Mouse (Mus musculus) kidney, embryonic 14.5 days (tissue): ENCODE data around the gene Zfp865. TPM values are rescaled to one million over a fixed set of nuclear protein-coding genes. Genes with fewer than 3 reads are reported as not detected.

Experiments used
- ATAC-seq: fragments of 200-750 bp; cut with Nextera tagmentation; 2 replicates; pipeline ENCODE4 v1.8.0; 2017; ENCODE audit warnings: moderate number of reproducible peaks, mild to moderate bottlenecking, moderate TSS enrichment, moderate library complexity; ENCODE audit not compliant: low FRiP score, low TSS enrichment
- H3K27ac ChIP-seq: fragments of 300-500 bp; sonication (generic); 2 replicates; pipeline ENCODE4 v1.5.1; 2014; ENCODE audit warnings: low read depth, mild to moderate bottlenecking, low read length, moderate library complexity, mixed read lengths
- H3K27me3 ChIP-seq: fragments of 300-500 bp; sonication (generic); 2 replicates; pipeline ENCODE4 v1.6.1; 2014; ENCODE audit warnings: mild to moderate bottlenecking, low read length; ENCODE audit not compliant: control insufficient read depth, insufficient read depth
- H3K36me3 ChIP-seq: fragments of 300-500 bp; sonication (generic); 2 replicates; pipeline ENCODE4 v1.6.1; 2014; ENCODE audit warnings: low read length, mixed read lengths; ENCODE audit not compliant: control insufficient read depth, insufficient read depth
- H3K4me1 ChIP-seq: fragments of 300-500 bp; sonication (generic); 2 replicates; pipeline ENCODE4 v1.6.1; 2014; ENCODE audit warnings: low read length, mixed read lengths; ENCODE audit not compliant: control insufficient read depth, insufficient read depth
- H3K4me2 ChIP-seq: fragments of 300-500 bp; sonication (generic); replicated peaks from 2 replicates; pipeline ENCODE4 v1.6.1; 2014; ENCODE audit warnings: low read depth, mild to moderate bottlenecking, low read length
- H3K4me3 ChIP-seq: fragments of 300-500 bp; sonication (generic); 2 replicates; pipeline ENCODE4 v1.5.1; 2014; ENCODE audit warnings: mild to moderate bottlenecking, low read length
- H3K9ac ChIP-seq: fragments of 300-500 bp; sonication (generic); 2 replicates; pipeline ENCODE4 v1.6.1; 2014; ENCODE audit warnings: low read depth, mild to moderate bottlenecking, low read length, moderate library complexity
- H3K9me3 ChIP-seq: fragments of 300-500 bp; sonication (generic); 2 replicates; pipeline ENCODE4 v1.6.1; 2016; ENCODE audit warnings: low read length; ENCODE audit not compliant: control insufficient read depth
- WGBS: fragments of 180-500 bp; shearing (Covaris S2); extraction: QIAGEN DNeasy Blood & Tissue Kit; methylation state at CpG from one replicate; pipeline ENCODE4 v1.1.7; 2014; 5-methylcytosine and 5-hydroxymethylcytosine counted together
- polyA plus RNA-seq: library from polyadenylated mRNA; unstranded; fragments of >200 nt; fragmentation: Nextera tagmentation; extraction: Ambion mirVana; gene quantifications from 2 replicates; pipeline ENCODE4 v1.2.1, GENCODE M21; 2014

Gene Zfp865
- polyA plus RNA-seq, 1 experiment from 2014 or later: 9.9 TPM

GRCm38 (mm10) chr7:5052438-5052837 is 32.3 kb downstream of the Zfp865 start:
- peaks cover 24% of the 10 kb centered on the region for H3K4me1 ChIP-seq
- peaks cover 45% of the 10 kb centered on the region for H3K27me3 ChIP-seq
- H3K36me3 ChIP-seq: no peaks in the 10 kb centered on the region
- no peak for ATAC-seq
- WGBS: 3% methylated on average over 12 of the region's 12 CpGs
- peak overlapping the region; percentile 92 for H3K9ac ChIP-seq
- H3K4me2 ChIP-seq: peak overlapping the region; percentile 84
- peak overlapping the region; percentile 79 for H3K4me3 ChIP-seq
- no peaks in the 10 kb centered on the region for H3K9me3 ChIP-seq
- H3K27ac ChIP-seq: no peak overlapping the region

- no peaks in the 10 kb centered on the region for H3K36me3 ChIP-seq
- H3K9ac ChIP-seq: peak overlapping the region; percentile 92
- no peak overlapping the region for H3K27ac ChIP-seq
- WGBS: 4% methylated on average over 45 of the region's 45 CpGs
- H3K4me3 ChIP-seq: peak overlapping the region; percentile 79
- H3K9me3 ChIP-seq: no peaks in the 10 kb centered on the region
- H3K4me1 ChIP-seq: peaks cover 24% of the 10 kb centered on the region
- peak overlapping the region; percentile 84 for H3K4me2 ChIP-seq
- ATAC-seq: peak; percentile 8; the same call in 1 of the 2 replicates
- peaks cover 45% of the 10 kb centered on the region for H3K27me3 ChIP-seq
Measured at GRCm38 (mm10) chr7:5052931-5053343, 32.8 kb downstream of the Zfp865 start.

GRCm38 (mm10) chr7:5053456-5054179 is 33.4 kb downstream of the Zfp865 start:
- Histone ChIP-seq H3K4me2 (peak overlapping the region; percentile 84), H3K9me3 (no peaks in the 10 kb centered on the region), H3K36me3 (no peaks in the 10 kb centered on the region), H3K4me1 (peaks cover 24% of the 10 kb centered on the region), H3K4me3 (peak overlapping the region; percentile 79), H3K27ac (no peak overlapping the region), H3K9ac (peak overlapping the region; percentile 53; the same call in 1 of the 2 replicates), H3K27me3 (peaks cover 45% of the 10 kb centered on the region)
- no peak for ATAC-seq
- 8% methylated on average over 32 of the region's 32 CpGs for WGBS

- ATAC-seq: no peak
- peak overlapping the region; percentile 75 for H3K9ac ChIP-seq
- H3K4me1 ChIP-seq: peaks cover 32% of the 10 kb centered on the region
- peaks cover 45% of the 10 kb centered on the region for H3K27me3 ChIP-seq
- no peaks in the 10 kb centered on the region for H3K9me3 ChIP-seq
- WGBS: 1% methylated on average over 51 of the region's 55 CpGs
- peak overlapping the region; percentile 60 for H3K4me3 ChIP-seq
- peak overlapping the region; percentile 90 for H3K4me2 ChIP-seq
- peak overlapping the region; percentile 42; the same call in 1 of the 2 replicates for H3K27ac ChIP-seq
- no peaks in the 10 kb centered on the region for H3K36me3 ChIP-seq
Measured at GRCm38 (mm10) chr7:5056651-5057263, 36.6 kb downstream of the Zfp865 start.

- peak overlapping the region; percentile 90 for H3K4me2 ChIP-seq
- peaks cover 38% of the 10 kb centered on the region for H3K27me3 ChIP-seq
- H3K27ac ChIP-seq: no peak overlapping the region
- WGBS: 27% methylated on average over 8 of the region's 8 CpGs
- H3K9me3 ChIP-seq: no peaks in the 10 kb centered on the region
- no peak for ATAC-seq
- H3K4me1 ChIP-seq: peaks cover 28% of the 10 kb centered on the region
- H3K9ac ChIP-seq: peak overlapping the region; percentile 75
- peak overlapping the region; percentile 60 for H3K4me3 ChIP-seq
- no peaks in the 10 kb centered on the region for H3K36me3 ChIP-seq
Measured at GRCm38 (mm10) chr7:5057381-5057780, 37.2 kb downstream of the Zfp865 start.

- Histone ChIP-seq H3K9me3 (no peaks in the 10 kb centered on the region), H3K4me2 (peak overlapping the region; percentile 90), H3K27me3 (peaks cover 35% of the 10 kb centered on the region), H3K9ac (peak overlapping the region; percentile 75; the same call in 1 of the 2 replicates), H3K4me1 (peaks cover 24% of the 10 kb centered on the region), H3K4me3 (no peak overlapping the region; the same call in 1 of the 2 replicates), H3K27ac (no peak overlapping the region), H3K36me3 (no peaks in the 10 kb centered on the region)
- 33% methylated on average over 11 of the region's 11 CpGs for WGBS
- no peak for ATAC-seq
Measured at GRCm38 (mm10) chr7:5057804-5058203, 37.6 kb downstream of the Zfp865 start.

GRCm38 (mm10) chr7:5058631-5059030 is 38.5 kb downstream of the Zfp865 start:
- no peak for ATAC-seq
- Histone ChIP-seq H3K27me3 (peaks cover 28% of the 10 kb centered on the region), H3K9me3 (no peaks in the 10 kb centered on the region), H3K9ac (no peak overlapping the region), H3K36me3 (no peaks in the 10 kb centered on the region), H3K27ac (no peak overlapping the region), H3K4me2 (no peak overlapping the region), H3K4me3 (no peak overlapping the region), H3K4me1 (peaks cover 20% of the 10 kb centered on the region; the same call in 1 of the 2 replicates)
- 95% methylated on average over 1 of the region's 1 CpGs for WGBS

GRCm38 (mm10) chr7:5059421-5059820 is 39.2 kb downstream of the Zfp865 start:
- no peak for ATAC-seq
- Histone ChIP-seq H3K4me2 (no peak overlapping the region), H3K4me1 (peaks cover 19% of the 10 kb centered on the region), H3K9ac (no peak overlapping the region), H3K9me3 (no peaks in the 10 kb centered on the region), H3K27ac (no peak overlapping the region), H3K27me3 (peaks cover 20% of the 10 kb centered on the region), H3K36me3 (no peaks in the 10 kb centered on the region), H3K4me3 (no peak overlapping the region)
- WGBS: 91% methylated on average over 12 of the region's 12 CpGs

- H3K4me1 ChIP-seq: peaks cover 18% of the 10 kb centered on the region
- 3% methylated on average over 27 of the region's 27 CpGs for WGBS
Measured at GRCm38 (mm10) chr7:5060239-5060731, 40.1 kb downstream of the Zfp865 start.

More at GRCm38 (mm10) chr7:5060239-5060731, 40.1 kb downstream of the Zfp865 start:
- Histone ChIP-seq H3K27ac (peak overlapping the region; percentile 99), H3K9me3 (no peaks in the 10 kb centered on the region), H3K4me3 (peak overlapping the region; percentile 82), H3K9ac (peak overlapping the region; percentile 89), H3K4me2 (peak overlapping the region; percentile 73), H3K36me3 (no peaks in the 10 kb centered on the region), H3K27me3 (peaks cover 12% of the 10 kb centered on the region; the same call in 1 of the 2 replicates)
- ATAC-seq: peak; percentile 8; the same call in 1 of the 2 replicates
